Mouse (Mus musculus) layer of hippocampus, postnatal 25 days (tissue): ENCODE results near the gene Mgea5. TPM values are rescaled to one million over a fixed set of nuclear protein-coding genes. Genes with fewer than 3 reads are reported as not detected.

Experiments used
- DNase-seq, 2 experiments: peaks; one replicate each; pipeline ENCODE4 v3.0.0; 2022; ENCODE audit warnings: mixed read lengths in 2 of 2, low spot score in 1 of 2; ENCODE audit errors: extremely low spot score in 1 of 2
- total RNA-seq, 2 experiments: library from RNA; stranded (reverse); gene quantifications; 2 replicates each; pipeline ENCODE4 v1.2.3; 2021

Gene Mgea5
- total RNA-seq, 2 experiments from 2014 or later: 147 to 148 TPM

GRCm38 (mm10) chr19:45749243-45750043 is 34.2 kb downstream of the Mgea5 start, which contains the start of gene Npm3:
Gene Npm3 (minus strand): TSS chr19:45749591.
- peak; percentile 76 for DNase-seq

- DNase-seq: no peak
These were observed 34.9 kb downstream of the Mgea5 start for GRCm38 (mm10) chr19:45748691-45749242.

GRCm38 (mm10) chr19:45748206-45748605 is 35.4 kb downstream of the Mgea5 start:
- no peak for DNase-seq

- peak; percentile 79 to 96 for DNase-seq
These were observed 36.4 kb downstream of the Mgea5 start for GRCm38 (mm10) chr19:45747028-45747867.

GRCm38 (mm10) chr19:45746153-45747020 is 37.2 kb downstream of the Mgea5 start:
- peak; percentile 59 to 80 for DNase-seq

GRCm38 (mm10) chr19:45745344-45746152 is 38.1 kb downstream of the Mgea5 start:
- DNase-seq: no peak

- DNase-seq: no peak
These were observed 40.0 kb downstream of the Mgea5 start for GRCm38 (mm10) chr19:45743619-45744018.

GRCm38 (mm10) chr19:45742984-45743575 is 40.6 kb downstream of the Mgea5 start:
- no peak for DNase-seq

- no peak for DNase-seq
These were observed 41.2 kb downstream of the Mgea5 start, which contains the start of gene Fgf8 for GRCm38 (mm10) chr19:45742218-45742983. Gene Fgf8 (minus strand): TSS chr19:45742915.

GRCm38 (mm10) chr19:45741431-45742217 is 42.0 kb downstream of the Mgea5 start:
- DNase-seq: no peak

GRCm38 (mm10) chr19:45740817-45741216 is 42.8 kb downstream of the Mgea5 start:
- DNase-seq: no peak

- no peak for DNase-seq
These were observed 43.4 kb downstream of the Mgea5 start for GRCm38 (mm10) chr19:45740233-45740632.

- DNase-seq: no peak
These were observed 45.1 kb downstream of the Mgea5 start for GRCm38 (mm10) chr19:45738521-45738920.

- DNase-seq: no peak
These were observed 45.7 kb downstream of the Mgea5 start for GRCm38 (mm10) chr19:45737846-45738484.

- no peak for DNase-seq
These were observed 46.3 kb downstream of the Mgea5 start for GRCm38 (mm10) chr19:45737208-45737845.

- peak in 1 of 2 experiments; percentile 39 for DNase-seq
These were observed 46.8 kb downstream of the Mgea5 start for GRCm38 (mm10) chr19:45736855-45737207.
